Mouse (Mus musculus): ENCODE data around the gene Rab11fip4. TPM values are rescaled to one million over a fixed set of nuclear protein-coding genes. Genes with fewer than 3 reads are reported as not detected.

The Rab11fip4 gene
- polyA plus RNA-seq (2015; fragmentation: Nextera tagmentation; extraction: Ambion mirVana) = 9.1 TPM in 2 replicates

DNA sequence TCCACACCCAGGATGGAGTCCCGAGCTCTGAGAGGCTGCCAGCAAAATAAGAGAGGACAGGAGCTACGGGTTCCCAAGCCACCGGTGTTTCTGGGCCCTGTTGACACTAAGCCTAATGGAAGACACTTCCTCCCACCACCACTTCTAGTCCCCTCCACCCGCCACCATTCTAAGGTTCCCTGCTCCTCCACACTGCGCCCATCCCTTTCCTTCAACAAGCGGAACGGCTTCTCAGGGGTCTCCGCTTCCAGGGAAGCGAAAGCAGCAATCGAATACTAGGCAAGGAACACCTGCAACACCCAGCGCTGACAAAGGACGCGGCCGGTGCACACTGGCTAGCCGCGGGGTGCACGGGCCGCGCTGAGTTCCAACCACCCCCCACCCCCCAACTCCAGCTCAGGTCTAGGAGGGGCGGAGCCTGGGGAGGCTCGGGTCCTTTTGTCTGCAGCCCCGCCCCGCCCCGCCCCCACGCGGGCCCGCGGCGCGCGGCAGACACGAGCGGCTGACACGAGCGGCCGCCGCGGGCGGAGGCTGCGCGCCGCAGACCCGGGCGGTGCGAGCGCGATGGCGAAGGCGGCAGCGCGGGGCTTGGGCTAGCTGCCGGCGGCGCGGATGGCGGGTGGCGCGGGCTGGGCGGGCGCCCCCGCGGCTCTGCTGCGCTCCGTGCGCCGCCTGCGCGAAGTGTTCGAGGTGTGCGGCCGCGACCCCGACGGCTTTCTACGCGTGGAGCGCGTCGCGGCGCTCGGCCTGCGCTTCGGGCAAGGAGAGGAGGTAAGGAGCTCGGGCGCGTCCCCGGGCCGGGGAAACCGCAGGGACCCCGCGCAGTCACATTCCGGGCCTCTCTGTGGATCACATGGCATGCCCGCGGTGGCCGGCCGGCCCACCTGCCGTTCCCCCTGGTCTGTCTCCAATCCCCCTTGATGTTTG lies at the start of gene Rab11fip4:
TSS of gene Rab11fip4 (plus strand) at position 549 of the 927 bp plus-strand sequence.
- Histone ChIP-seq H3K4me2 (ENCODE audit: low read length) (peak within 1 kb of the TSS; percentile 95), H3K36me3 (ENCODE audit: insufficient read depth, low read length) (no peaks in the 10 kb centered on the region), H3K4me1 (replicated peaks; ENCODE audit: insufficient read depth, low read length) (peaks cover 10% of the 10 kb centered on the region), H3K9ac (ENCODE audit: low read depth, low read length) (peak within 1 kb of the TSS; percentile 13), H3K4me3 (replicated peaks; ENCODE audit: low read depth, low read length) (peak within 1 kb of the TSS; percentile 46), H3K27ac (no peak within 1 kb of the TSS), H3K9me3 (replicated peaks; ENCODE audit: low read length) (no peaks in the 10 kb centered on the region), H3K27me3 (ENCODE audit: insufficient read depth, low read length) (peaks cover 31% of the 10 kb centered on the region)
- 3% methylated on average over 59 of the region's 98 CpGs for WGBS
- ATAC-seq (replicated peaks; ENCODE audit: low FRiP score, low read depth) (no peak; the same call in 1 of the 2 replicates), DNase-seq (ENCODE audit: low spot score) (no peak)
- TF ChIP-seq CTCF (IDR thresholded peaks at IDR 0.05; ENCODE audit: low read depth) = no peak

DNA sequence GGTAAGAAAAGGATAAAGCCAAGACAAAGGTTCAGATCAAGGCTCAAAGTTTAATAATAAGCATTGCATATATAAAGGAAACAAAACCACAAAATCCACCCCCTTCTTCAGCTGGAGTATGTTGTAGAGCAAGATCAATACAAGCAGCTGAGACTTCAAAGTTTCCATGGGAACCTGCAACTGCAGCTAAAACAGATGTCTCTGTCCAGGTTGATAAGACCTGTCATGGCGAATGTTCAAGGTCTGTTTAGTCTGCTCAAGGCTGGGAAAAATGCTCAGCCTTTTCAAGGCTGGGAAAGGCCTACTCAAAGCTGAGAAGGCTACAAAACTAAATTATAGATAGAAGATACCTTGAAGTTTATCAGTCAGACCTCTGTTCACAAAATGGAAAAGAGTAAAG lies 38.4 kb upstream of the Rab11fip4 start:
- peaks cover 59% of the 10 kb centered on the region for H3K36me3 ChIP-seq (ENCODE audit: insufficient read depth, low read length)
- 93% methylated on average over 1 of the region's 1 CpGs for WGBS
- TF ChIP-seq CTCF (IDR thresholded peaks at IDR 0.05; ENCODE audit: low read depth) = no peak
- no peaks in the 10 kb centered on the region for H3K4me1 ChIP-seq (replicated peaks; ENCODE audit: insufficient read depth, low read length)
- H3K27ac ChIP-seq = no peak overlapping the region
- no peak overlapping the region for H3K9ac ChIP-seq (ENCODE audit: low read depth, low read length)
- no peak overlapping the region for H3K4me2 ChIP-seq (ENCODE audit: low read length)
- DNase-seq (ENCODE audit: low spot score) (no peak), ATAC-seq (replicated peaks; ENCODE audit: low FRiP score, low read depth) (no peak)
- no peaks in the 10 kb centered on the region for H3K9me3 ChIP-seq (replicated peaks; ENCODE audit: low read length)
- H3K4me3 ChIP-seq (replicated peaks; ENCODE audit: low read depth, low read length) = no peak overlapping the region
- H3K27me3 ChIP-seq (ENCODE audit: insufficient read depth, low read length) = no peaks in the 10 kb centered on the region

DNA sequence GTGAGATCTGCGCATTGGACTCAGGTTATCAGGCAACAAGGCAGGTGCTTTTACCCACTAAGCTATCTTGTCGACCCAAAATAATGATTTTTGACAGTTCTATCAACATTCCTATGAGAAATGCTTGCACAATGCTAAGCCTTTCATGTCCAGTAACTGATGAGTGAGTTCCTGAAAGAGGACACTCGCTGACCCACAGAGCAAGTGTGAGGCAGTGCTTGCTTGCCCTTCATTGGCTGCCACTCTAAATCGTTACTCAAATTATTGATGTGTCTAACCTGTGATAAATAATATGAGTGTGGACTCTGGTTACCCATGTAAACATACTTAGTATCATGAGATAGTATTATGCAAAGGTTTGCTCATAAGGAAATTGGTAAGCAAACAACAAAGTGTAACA lies 30.5 kb upstream of the Rab11fip4 start:
- TF ChIP-seq CTCF (IDR thresholded peaks at IDR 0.05; ENCODE audit: low read depth) = no peak
- Histone ChIP-seq H3K9ac (ENCODE audit: low read depth, low read length) (no peak overlapping the region), H3K27me3 (ENCODE audit: insufficient read depth, low read length) (no peaks in the 10 kb centered on the region), H3K4me2 (ENCODE audit: low read length) (no peak overlapping the region), H3K36me3 (ENCODE audit: insufficient read depth, low read length) (peaks cover 48% of the 10 kb centered on the region), H3K4me1 (replicated peaks; ENCODE audit: insufficient read depth, low read length) (no peaks in the 10 kb centered on the region), H3K27ac (no peak overlapping the region), H3K4me3 (replicated peaks; ENCODE audit: low read depth, low read length) (no peak overlapping the region), H3K9me3 (replicated peaks; ENCODE audit: low read length) (no peaks in the 10 kb centered on the region)
- WGBS = 84% methylated on average over 4 of the region's 4 CpGs
- no peak for DNase-seq (ENCODE audit: low spot score)
- no peak for ATAC-seq (replicated peaks; ENCODE audit: low FRiP score, low read depth)

DNA sequence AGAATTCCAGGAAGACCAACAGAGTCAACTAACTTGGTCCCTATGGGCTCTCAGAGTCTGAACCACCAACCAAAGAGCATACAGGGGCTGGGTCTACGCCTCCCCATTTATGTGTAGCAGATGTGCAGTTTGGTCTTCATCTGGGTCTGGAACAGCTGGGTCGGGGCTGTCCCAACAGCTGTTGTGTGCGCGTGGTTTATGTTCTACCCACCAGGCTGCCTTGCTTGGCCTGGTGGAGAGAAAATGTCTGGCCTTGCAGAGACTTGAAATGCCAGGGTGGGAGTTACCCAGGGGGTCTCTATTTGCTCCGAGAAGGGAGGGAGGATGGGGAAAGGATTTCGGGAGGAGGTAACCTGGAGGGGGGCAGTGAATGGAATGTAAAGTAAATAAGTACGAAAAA lies 27.5 kb upstream of the Rab11fip4 start:
- Histone ChIP-seq H3K36me3 (ENCODE audit: insufficient read depth, low read length) (peaks cover 57% of the 10 kb centered on the region), H3K27me3 (ENCODE audit: insufficient read depth, low read length) (no peaks in the 10 kb centered on the region), H3K9ac (ENCODE audit: low read depth, low read length) (no peak overlapping the region), H3K4me2 (ENCODE audit: low read length) (no peak overlapping the region), H3K4me1 (replicated peaks; ENCODE audit: insufficient read depth, low read length) (no peaks in the 10 kb centered on the region), H3K4me3 (replicated peaks; ENCODE audit: low read depth, low read length) (no peak overlapping the region), H3K27ac (no peak overlapping the region), H3K9me3 (replicated peaks; ENCODE audit: low read length) (no peaks in the 10 kb centered on the region)
- no peak for TF ChIP-seq CTCF (IDR thresholded peaks at IDR 0.05; ENCODE audit: low read depth)
- DNase-seq (ENCODE audit: low spot score) (no peak), ATAC-seq (replicated peaks; ENCODE audit: low FRiP score, low read depth) (no peak)
- 89% methylated on average over 7 of the region's 7 CpGs for WGBS

DNA sequence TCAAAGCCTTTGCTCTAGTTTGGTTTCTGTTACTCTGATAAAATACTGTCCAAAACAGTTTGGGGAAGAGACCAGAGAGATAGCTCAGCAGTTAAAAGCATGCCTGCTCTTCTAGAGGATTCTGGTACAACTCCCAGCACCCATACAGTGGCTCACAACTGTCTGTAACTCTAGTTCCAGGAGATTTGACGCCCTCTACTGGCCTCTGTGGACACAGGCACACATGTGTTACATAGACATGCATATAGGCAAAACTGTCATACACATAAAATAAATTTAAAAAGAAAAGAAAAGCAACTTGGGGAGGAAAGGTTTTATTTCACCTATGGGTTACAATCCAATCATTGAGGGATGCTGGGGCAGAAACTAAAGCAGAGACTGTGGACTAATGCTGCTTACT lies 24.1 kb upstream of the Rab11fip4 start:
- no peak overlapping the region for H3K4me3 ChIP-seq (replicated peaks; ENCODE audit: low read depth, low read length)
- no peak overlapping the region for H3K4me2 ChIP-seq (ENCODE audit: low read length)
- 70% methylated on average over 1 of the region's 1 CpGs for WGBS
- no peaks in the 10 kb centered on the region for H3K27me3 ChIP-seq (ENCODE audit: insufficient read depth, low read length)
- DNase-seq (ENCODE audit: low spot score) (no peak), ATAC-seq (replicated peaks; ENCODE audit: low FRiP score, low read depth) (no peak)
- TF ChIP-seq CTCF (IDR thresholded peaks at IDR 0.05; ENCODE audit: low read depth) = no peak; the same call in 1 of the 2 replicates
- H3K9ac ChIP-seq (ENCODE audit: low read depth, low read length) = no peak overlapping the region
- H3K27ac ChIP-seq = no peak overlapping the region
- peaks cover 57% of the 10 kb centered on the region for H3K36me3 ChIP-seq (ENCODE audit: insufficient read depth, low read length)
- H3K9me3 ChIP-seq (replicated peaks; ENCODE audit: low read length) = no peaks in the 10 kb centered on the region
- no peaks in the 10 kb centered on the region for H3K4me1 ChIP-seq (replicated peaks; ENCODE audit: insufficient read depth, low read length)

DNA sequence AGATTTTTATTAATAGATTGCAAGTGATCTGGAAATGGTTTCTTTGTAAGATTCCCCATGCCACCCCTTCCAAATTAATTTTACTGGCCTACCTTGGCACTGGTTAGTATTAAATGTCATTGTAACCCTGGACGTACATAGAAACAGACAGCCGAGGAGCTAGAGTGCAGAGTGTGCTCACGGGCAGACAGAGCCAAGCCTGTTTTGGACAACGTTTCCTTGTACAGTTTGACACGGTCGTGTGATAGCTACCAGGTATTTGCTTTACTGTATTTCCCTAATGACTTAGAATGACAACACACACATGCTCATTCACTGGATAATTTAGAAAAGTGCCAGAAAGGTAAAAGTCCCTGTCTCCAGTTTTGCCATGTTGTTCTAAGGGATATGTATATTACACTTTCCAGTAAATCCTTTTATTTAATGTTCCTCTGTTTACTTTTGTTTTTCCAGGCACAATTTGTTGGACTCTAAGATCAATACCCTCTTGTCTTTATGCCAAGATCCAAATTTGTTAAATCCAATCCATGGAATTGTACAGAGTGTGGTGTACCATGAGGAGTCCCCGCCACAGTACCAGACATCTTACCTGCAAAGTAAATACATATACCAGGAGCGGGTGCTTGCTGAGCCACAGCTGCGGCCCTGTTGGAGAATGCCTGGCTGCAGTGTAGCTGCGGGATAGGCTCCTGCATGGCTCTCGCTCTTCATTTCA lies 22.7 kb upstream of the Rab11fip4 start:
- DNase-seq (ENCODE audit: low spot score) (no peak), ATAC-seq (replicated peaks; ENCODE audit: low FRiP score, low read depth) (no peak)
- Histone ChIP-seq H3K9me3 (replicated peaks; ENCODE audit: low read length) (no peaks in the 10 kb centered on the region), H3K4me1 (replicated peaks; ENCODE audit: insufficient read depth, low read length) (no peaks in the 10 kb centered on the region), H3K27me3 (ENCODE audit: insufficient read depth, low read length) (no peaks in the 10 kb centered on the region), H3K4me3 (replicated peaks; ENCODE audit: low read depth, low read length) (no peak overlapping the region), H3K4me2 (ENCODE audit: low read length) (no peak overlapping the region), H3K27ac (no peak overlapping the region), H3K9ac (ENCODE audit: low read depth, low read length) (no peak overlapping the region), H3K36me3 (ENCODE audit: insufficient read depth, low read length) (peaks cover 53% of the 10 kb centered on the region)
- 86% methylated on average over 11 of the region's 11 CpGs for WGBS
- no peak for TF ChIP-seq CTCF (IDR thresholded peaks at IDR 0.05; ENCODE audit: low read depth)

Data from kidney, postnatal 0 days (tissue).